Mouse (Mus musculus) lung, embryonic 16.5 days (tissue): ENCODE results near the gene Gpc3. TPM values are rescaled to one million over a fixed set of nuclear protein-coding genes. Genes with fewer than 3 reads are reported as not detected.

ENCODE experiments used
- ATAC-seq: fragments of 200-750 bp; cut with Nextera tagmentation; 2 replicates; pipeline ENCODE4 v1.8.0; 2017; ENCODE audit warnings: low read depth, mild to moderate bottlenecking, moderate library complexity
- H3K27ac ChIP-seq: fragments of 300-500 bp; sonication (generic); 2 replicates; pipeline ENCODE4 v1.5.1; 2014; ENCODE audit warnings: mild to moderate bottlenecking, control low read depth, low read length
- H3K27me3 ChIP-seq: fragments of 300-500 bp; sonication (generic); 2 replicates; pipeline ENCODE4 v1.6.1; 2014; ENCODE audit warnings: low read depth, low read length, mixed read lengths; ENCODE audit not compliant: control insufficient read depth, insufficient read depth
- H3K36me3 ChIP-seq: fragments of 300-500 bp; sonication (generic); 2 replicates; pipeline ENCODE4 v1.6.1; 2014; ENCODE audit warnings: low read length; ENCODE audit not compliant: control insufficient read depth, insufficient read depth
- H3K4me1 ChIP-seq: fragments of 300-500 bp; sonication (generic); replicated peaks from 2 replicates; pipeline ENCODE4 v1.6.1; 2014; ENCODE audit warnings: low read length, mixed read lengths; ENCODE audit not compliant: control insufficient read depth, insufficient read depth
- H3K4me2 ChIP-seq: fragments of 300-500 bp; sonication (generic); 2 replicates; pipeline ENCODE4 v1.6.1; 2014; ENCODE audit warnings: low read depth, low read length, control low read depth
- H3K4me3 ChIP-seq: fragments of 300-500 bp; sonication (generic); 2 replicates; pipeline ENCODE4 v1.5.1; 2014; ENCODE audit warnings: mild to moderate bottlenecking, low read length, control low read depth
- H3K9ac ChIP-seq: fragments of 300-500 bp; sonication (generic); 2 replicates; pipeline ENCODE4 v1.6.1; 2014; ENCODE audit warnings: low read length, control low read depth
- H3K9me3 ChIP-seq: fragments of 300-500 bp; sonication (generic); 2 replicates; pipeline ENCODE4 v1.6.1; 2016; ENCODE audit warnings: low read length; ENCODE audit not compliant: control insufficient read depth
- WGBS: fragments of 180-500 bp; shearing (Covaris S2); extraction: QIAGEN DNeasy Blood & Tissue Kit; methylation state at CpG from one replicate; pipeline ENCODE4 v1.1.7; 2014; 5-methylcytosine and 5-hydroxymethylcytosine counted together
- polyA plus RNA-seq: library from polyadenylated mRNA; unstranded; fragments of >200 nt; fragmentation: Nextera tagmentation; extraction: Ambion mirVana; gene quantifications from 2 replicates; pipeline ENCODE4 v1.2.1, GENCODE M21; 2015

Gene Gpc3
- polyA plus RNA-seq, 1 experiment from 2014 or later: 477 TPM

DNA sequence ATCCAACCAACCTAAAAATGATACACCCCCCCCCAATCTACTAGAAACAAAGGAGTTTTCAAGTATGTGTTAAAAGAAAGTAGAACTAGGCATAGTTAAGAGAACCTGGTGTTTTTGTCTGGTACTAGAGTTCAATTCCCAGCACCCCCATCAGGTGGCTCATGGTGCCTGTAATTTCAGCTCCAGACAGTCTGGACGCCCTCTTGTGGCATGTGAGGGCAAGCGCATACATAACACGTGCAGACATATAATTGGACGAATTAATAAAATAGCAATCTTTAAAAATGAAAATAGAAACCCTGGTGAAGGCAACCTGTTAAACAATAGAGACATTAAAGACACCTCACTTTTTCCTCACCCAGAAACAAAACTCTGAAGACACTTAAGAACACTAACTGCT is 10.6 kb downstream of the Gpc3 start:
- no peaks in the 10 kb centered on the region for H3K36me3 ChIP-seq
- H3K4me3 ChIP-seq: no peak overlapping the region
- H3K9ac ChIP-seq: no peak overlapping the region
- H3K4me2 ChIP-seq: no peak overlapping the region
- WGBS: 69% methylated on average over 4 of the region's 4 CpGs
- no peaks in the 10 kb centered on the region for H3K9me3 ChIP-seq
- H3K27me3 ChIP-seq: no peaks in the 10 kb centered on the region
- no peak for ATAC-seq
- no peak overlapping the region for H3K27ac ChIP-seq
- H3K4me1 ChIP-seq: no peaks in the 10 kb centered on the region

DNA sequence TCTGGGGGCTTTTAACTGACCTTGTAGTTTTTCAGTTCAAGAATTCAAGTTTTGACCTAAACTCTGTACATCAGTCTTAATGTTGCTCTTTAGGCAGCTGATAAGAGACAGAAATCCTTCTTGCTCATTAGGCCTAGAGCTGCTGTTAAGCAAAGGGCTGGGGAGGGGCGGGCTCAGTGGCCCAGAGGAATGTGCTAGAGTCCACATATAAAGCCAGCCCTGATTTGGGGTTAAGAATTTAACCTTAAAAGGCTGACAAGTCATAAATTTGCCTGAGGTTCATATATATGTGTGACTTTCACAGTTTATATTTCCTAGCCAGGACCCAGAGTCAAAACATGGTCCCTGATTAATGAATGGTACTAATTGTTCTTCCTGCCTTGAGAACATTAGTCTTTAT is 14.5 kb downstream of the Gpc3 start:
- no peaks in the 10 kb centered on the region for H3K4me1 ChIP-seq
- no peak overlapping the region for H3K9ac ChIP-seq
- 50% methylated on average over 1 of the region's 1 CpGs for WGBS
- H3K27ac ChIP-seq: no peak overlapping the region
- H3K27me3 ChIP-seq: no peaks in the 10 kb centered on the region
- H3K4me2 ChIP-seq: no peak overlapping the region
- ATAC-seq: peak; percentile 57; the same call in 1 of the 2 replicates
- no peaks in the 10 kb centered on the region for H3K9me3 ChIP-seq
- no peaks in the 10 kb centered on the region for H3K36me3 ChIP-seq
- no peak overlapping the region for H3K4me3 ChIP-seq

DNA sequence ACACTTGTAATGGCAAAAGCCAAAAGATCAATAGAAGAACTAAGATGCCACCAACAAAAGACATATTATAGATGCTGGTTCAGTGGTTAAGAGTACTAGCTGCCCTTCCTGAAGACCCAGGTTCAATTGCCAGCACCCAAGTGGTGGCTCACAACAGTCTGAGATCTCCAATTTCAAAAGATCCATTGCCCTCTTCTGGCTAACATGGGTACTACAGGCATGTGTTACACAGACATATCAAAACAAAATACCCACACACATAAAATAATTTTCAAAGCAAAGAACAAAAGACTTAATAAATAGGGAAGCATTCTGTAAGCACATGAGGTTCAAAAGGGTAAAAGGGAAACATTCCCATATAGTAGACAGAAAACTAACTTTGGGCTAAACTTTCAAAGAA is 26.1 kb downstream of the Gpc3 start:
- no peak overlapping the region for H3K4me3 ChIP-seq
- no peaks in the 10 kb centered on the region for H3K36me3 ChIP-seq
- no peak overlapping the region for H3K27ac ChIP-seq
- no peaks in the 10 kb centered on the region; the same call in 1 of the 2 replicates for H3K27me3 ChIP-seq
- H3K4me2 ChIP-seq: no peak overlapping the region
- H3K4me1 ChIP-seq: no peaks in the 10 kb centered on the region
- no peak for ATAC-seq
- no peak overlapping the region for H3K9ac ChIP-seq
- no peaks in the 10 kb centered on the region for H3K9me3 ChIP-seq

DNA sequence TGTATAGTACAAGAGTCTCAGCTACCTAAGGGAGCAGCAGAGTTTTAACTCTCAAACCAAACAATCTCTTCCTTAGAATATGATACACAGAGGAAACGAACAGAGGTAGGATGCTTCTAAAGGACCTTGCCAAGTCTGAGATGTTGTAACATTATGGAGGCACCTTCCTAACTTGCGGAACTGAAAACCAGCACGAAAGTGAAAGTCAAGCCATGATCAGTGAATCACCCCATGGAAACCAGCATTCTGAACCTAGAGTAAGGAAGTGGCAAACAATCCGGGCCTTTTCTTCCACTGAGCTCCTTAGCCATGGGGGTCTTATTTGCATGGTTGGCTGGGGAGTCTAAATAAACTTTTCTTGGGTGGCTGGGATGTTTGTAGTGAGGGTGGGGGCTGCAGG is 53.8 kb downstream of the Gpc3 start:
- H3K36me3 ChIP-seq: no peaks in the 10 kb centered on the region
- no peak overlapping the region for H3K4me3 ChIP-seq
- no peaks in the 10 kb centered on the region for H3K27me3 ChIP-seq
- WGBS: 60% methylated on average over 4 of the region's 4 CpGs
- no peak for ATAC-seq
- no peaks in the 10 kb centered on the region for H3K4me1 ChIP-seq
- no peaks in the 10 kb centered on the region for H3K9me3 ChIP-seq
- no peak overlapping the region for H3K9ac ChIP-seq
- no peak overlapping the region for H3K27ac ChIP-seq
- H3K4me2 ChIP-seq: no peak overlapping the region

DNA sequence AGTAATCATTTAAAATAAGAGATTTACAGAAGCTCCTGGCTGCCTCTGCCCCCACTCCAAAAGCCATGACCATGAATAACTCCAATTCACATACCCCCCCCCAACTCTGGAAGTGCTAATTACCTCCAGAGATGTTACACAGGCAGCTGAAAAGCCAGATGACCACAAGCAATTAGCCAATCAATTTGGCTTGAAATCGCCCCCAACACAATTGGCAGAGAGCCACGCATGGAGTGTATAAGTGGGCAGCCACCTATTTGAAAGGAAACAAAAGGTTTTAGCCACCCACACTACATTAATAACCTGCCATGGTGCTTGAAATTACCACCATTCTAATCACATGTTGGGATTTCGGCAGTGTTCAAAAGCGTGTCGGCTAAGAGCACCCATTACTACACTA is 55.2 kb downstream of the Gpc3 start:
- no peak overlapping the region for H3K27ac ChIP-seq
- no peak for ATAC-seq
- H3K36me3 ChIP-seq: no peaks in the 10 kb centered on the region
- H3K4me2 ChIP-seq: no peak overlapping the region
- H3K4me1 ChIP-seq: no peaks in the 10 kb centered on the region
- H3K4me3 ChIP-seq: no peak overlapping the region
- 87% methylated on average over 5 of the region's 5 CpGs for WGBS
- no peak overlapping the region for H3K9ac ChIP-seq
- no peaks in the 10 kb centered on the region for H3K27me3 ChIP-seq
- H3K9me3 ChIP-seq: no peaks in the 10 kb centered on the region

DNA sequence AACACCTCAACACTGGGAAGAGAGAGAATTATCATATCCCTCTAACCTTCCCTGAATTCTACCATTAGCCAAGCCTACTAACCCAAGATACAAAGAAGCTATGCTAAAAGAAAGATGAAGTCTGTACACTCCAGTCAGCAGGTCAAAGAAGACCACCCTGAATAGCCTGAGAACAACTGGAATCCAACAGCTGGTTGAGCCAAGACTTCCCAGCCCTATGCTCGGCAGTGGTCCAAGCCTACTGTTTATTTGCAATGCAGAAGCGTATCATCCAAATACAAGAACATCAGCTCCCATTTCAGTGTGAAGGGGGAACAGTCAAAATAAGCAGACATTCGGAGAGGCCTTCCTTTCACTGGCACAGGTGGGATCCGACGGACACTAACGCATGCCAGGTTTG is 56.3 kb downstream of the Gpc3 start:
- Histone ChIP-seq H3K4me1 (no peaks in the 10 kb centered on the region), H3K27me3 (no peaks in the 10 kb centered on the region), H3K9me3 (no peaks in the 10 kb centered on the region), H3K4me3 (no peak overlapping the region), H3K36me3 (no peaks in the 10 kb centered on the region), H3K27ac (peak overlapping the region; percentile 41), H3K4me2 (0 out of 2 replicates have a peak overlapping the region, but pooled peaks have one; percentile 21), H3K9ac (no peak overlapping the region)
- 59% methylated on average over 6 of the region's 6 CpGs for WGBS
- ATAC-seq: peak; percentile 80; the same call in 1 of the 2 replicates

DNA sequence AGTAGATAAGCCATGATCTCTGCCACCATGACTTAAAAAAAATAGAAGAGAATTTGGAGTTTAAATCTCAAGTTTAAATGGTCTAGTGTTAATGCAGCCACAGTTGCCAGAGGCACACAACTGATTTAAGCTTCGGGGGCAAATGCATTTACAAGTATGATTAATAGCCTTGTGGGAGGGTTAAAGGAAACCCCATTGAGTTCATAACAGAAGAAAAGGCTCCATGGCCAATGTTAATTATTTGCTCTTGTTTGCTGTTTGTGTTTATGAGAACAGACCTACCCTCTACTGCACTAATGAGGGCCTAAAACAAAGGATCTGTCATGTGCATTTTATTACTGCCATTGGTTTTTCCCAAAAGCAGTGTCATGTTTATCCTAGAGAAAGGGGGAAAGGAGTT is 62.5 kb downstream of the Gpc3 start:
- no peak for ATAC-seq
- no peak overlapping the region for H3K4me3 ChIP-seq
- no peaks in the 10 kb centered on the region for H3K27me3 ChIP-seq
- no peak overlapping the region for H3K27ac ChIP-seq
- 50% methylated on average over 1 of the region's 1 CpGs for WGBS
- H3K4me1 ChIP-seq: peaks cover 3% of the 10 kb centered on the region; the same call in 1 of the 2 replicates
- no peaks in the 10 kb centered on the region for H3K36me3 ChIP-seq
- no peak overlapping the region for H3K9ac ChIP-seq
- no peaks in the 10 kb centered on the region for H3K9me3 ChIP-seq
- H3K4me2 ChIP-seq: no peak overlapping the region

DNA sequence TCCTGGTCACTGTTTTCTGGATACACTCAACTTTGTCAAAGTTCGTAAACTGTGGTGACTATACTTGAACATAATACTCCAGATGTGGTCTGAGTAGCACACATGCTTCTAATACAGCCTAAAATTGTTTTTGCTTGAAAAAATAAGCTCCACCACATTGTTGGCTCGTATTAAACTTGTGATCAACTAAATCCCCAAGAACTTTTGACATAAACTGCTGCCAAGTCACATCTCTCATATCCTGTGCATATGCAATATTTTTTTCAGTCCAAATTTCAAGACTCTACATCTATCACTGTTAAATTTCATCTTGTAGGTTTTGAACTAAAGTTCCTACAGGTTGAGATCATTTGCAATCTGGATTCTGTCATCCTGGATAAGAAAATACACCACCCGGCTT is 69.1 kb downstream of the Gpc3 start:
- H3K4me1 ChIP-seq: peaks cover 3% of the 10 kb centered on the region; the same call in 1 of the 2 replicates
- no peaks in the 10 kb centered on the region for H3K27me3 ChIP-seq
- no peak overlapping the region for H3K9ac ChIP-seq
- no peak overlapping the region for H3K27ac ChIP-seq
- no peak overlapping the region for H3K4me3 ChIP-seq
- no peak for ATAC-seq
- H3K36me3 ChIP-seq: no peaks in the 10 kb centered on the region
- no peaks in the 10 kb centered on the region for H3K9me3 ChIP-seq
- 52% methylated on average over 3 of the region's 3 CpGs for WGBS
- no peak overlapping the region for H3K4me2 ChIP-seq

DNA sequence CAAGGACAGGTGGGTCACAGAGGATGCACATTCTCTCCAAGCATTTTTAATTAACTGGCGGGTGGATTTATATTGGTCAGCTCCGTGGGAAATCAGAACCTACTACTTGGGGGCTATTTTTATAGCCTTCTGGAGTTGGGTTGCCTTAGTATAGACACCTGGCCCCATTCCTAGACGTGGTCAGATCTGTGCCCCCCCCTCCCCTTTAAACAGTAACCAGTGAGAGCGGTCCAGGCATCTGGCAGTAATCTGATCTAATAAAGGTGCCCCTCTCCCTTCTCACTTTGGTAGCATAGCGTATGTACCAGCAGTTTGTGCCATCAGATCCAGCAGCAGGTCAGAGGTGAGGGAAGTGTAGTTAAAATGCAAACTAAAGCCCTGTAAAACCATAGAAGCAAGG is 76.5 kb downstream of the Gpc3 start:
- ATAC-seq: no peak
- Histone ChIP-seq H3K27ac (no peak overlapping the region), H3K4me3 (no peak overlapping the region), H3K36me3 (no peaks in the 10 kb centered on the region), H3K4me2 (no peak overlapping the region), H3K4me1 (no peaks in the 10 kb centered on the region; the same call in 1 of the 2 replicates), H3K9ac (no peak overlapping the region), H3K9me3 (no peaks in the 10 kb centered on the region), H3K27me3 (no peaks in the 10 kb centered on the region)
- WGBS: 53% methylated on average over 5 of the region's 5 CpGs

DNA sequence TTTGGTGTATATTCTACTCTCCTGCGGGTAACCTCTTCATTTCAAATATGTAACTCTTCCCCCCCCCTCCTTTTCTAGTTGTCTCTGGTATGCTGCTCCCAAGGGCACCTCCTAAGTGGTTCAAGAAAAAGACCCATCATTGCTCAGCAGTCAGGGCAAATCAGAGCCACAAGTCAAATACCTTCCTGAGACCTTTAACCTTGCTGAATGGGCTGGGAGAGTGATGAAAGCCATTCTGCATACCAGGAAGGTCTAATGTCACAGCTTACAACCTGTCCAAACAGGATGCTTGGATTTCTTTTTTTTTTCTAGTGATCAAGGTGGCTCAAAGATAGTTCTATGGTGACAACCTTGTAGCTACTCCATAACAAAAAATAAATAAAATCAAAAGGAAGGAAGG is 80.0 kb downstream of the Gpc3 start:
- Histone ChIP-seq H3K4me2 (no peak overlapping the region), H3K27me3 (no peaks in the 10 kb centered on the region), H3K9me3 (no peaks in the 10 kb centered on the region), H3K4me1 (no peaks in the 10 kb centered on the region; the same call in 1 of the 2 replicates), H3K36me3 (no peaks in the 10 kb centered on the region), H3K9ac (no peak overlapping the region), H3K27ac (no peak overlapping the region), H3K4me3 (no peak overlapping the region)
- ATAC-seq: no peak
- WGBS: 55% methylated on average over 1 of the region's 1 CpGs
